Mouse (Mus musculus): ENCODE data around the gene Oit1. TPM values are rescaled to one million over a fixed set of nuclear protein-coding genes. Genes with fewer than 3 reads are reported as not detected.

Oit1 gene
- polyA plus RNA-seq, 1 experiment from 2014 or later, result not detected

DNA sequence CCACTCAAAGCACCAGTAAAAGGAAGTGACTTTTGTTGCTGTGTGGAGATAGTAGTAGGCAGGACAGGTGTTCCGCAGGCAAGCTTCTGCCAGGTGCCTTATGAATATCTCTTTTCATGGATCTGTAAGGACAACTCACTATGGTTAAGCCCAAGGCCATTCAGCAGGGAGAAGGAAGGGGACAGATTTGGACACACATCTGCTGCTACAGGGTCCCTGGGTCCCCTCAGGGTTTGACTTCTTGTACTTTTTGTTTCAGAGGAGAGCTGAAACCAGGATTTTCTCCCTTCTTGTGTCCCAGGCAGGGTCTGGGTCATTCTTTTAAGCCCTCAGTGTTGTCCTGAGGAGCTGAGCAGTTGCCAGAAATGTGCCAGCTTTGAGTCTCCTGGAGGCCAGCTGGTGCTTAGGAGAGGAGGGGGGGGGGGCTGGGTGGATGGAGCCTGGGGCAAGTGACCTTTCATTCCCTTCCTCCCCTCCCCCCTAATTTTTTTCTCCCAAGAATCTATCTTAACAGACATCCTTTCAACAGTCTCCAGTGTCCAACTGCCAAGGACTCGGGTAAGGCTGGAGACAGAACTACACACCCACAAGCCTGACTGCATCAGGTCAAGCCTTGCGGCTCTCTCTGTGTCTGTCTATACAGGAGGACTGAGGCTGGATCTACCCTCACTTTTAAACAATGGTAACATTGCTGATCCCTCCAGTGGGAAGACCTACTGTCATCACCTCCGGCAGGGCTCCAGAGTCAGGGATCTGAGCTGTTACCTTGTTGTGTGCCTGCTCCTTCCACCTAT is 10.6 kb downstream of the Oit1 start:
- Histone ChIP-seq H3K4me2 (no peak overlapping the region), H3K27ac (replicated peaks) (no peak overlapping the region), H3K27me3 (no peaks in the 10 kb centered on the region), H3K36me3 (replicated peaks) (no peaks in the 10 kb centered on the region), H3K4me3 (replicated peaks) (no peak overlapping the region), H3K9ac (no peak overlapping the region), H3K9me3 (replicated peaks) (no peaks in the 10 kb centered on the region), H3K4me1 (replicated peaks) (no peaks in the 10 kb centered on the region)
- no peak for ATAC-seq (ENCODE audit: insufficient read depth)
- 58% methylated on average over 4 of the region's 4 CpGs for WGBS (ENCODE audit: insufficient replicate concordance)

DNA sequence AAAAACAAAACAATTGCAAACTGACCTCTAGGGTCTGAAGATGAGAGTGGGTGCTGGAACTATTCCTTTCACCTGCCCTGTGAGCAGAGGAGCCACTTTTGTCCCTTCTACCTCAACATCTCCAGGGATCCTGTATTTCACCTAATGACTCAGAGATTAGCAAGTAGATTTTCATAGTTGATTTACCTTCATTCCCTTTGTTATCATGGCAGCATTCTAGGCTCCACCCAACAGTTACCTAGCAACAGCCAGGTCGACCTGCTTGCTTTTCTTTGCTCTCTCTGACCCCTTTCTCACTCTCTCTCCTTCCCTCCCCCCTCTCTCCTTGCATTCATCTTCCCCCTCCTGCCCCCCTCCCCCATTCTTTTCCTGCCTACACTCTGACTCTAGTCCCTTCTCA is 11.4 kb downstream of the Oit1 start:
- no peak overlapping the region for H3K27ac ChIP-seq (replicated peaks)
- 3% methylated on average over 1 of the region's 1 CpGs for WGBS (ENCODE audit: insufficient replicate concordance)
- no peak for ATAC-seq (ENCODE audit: insufficient read depth)

DNA sequence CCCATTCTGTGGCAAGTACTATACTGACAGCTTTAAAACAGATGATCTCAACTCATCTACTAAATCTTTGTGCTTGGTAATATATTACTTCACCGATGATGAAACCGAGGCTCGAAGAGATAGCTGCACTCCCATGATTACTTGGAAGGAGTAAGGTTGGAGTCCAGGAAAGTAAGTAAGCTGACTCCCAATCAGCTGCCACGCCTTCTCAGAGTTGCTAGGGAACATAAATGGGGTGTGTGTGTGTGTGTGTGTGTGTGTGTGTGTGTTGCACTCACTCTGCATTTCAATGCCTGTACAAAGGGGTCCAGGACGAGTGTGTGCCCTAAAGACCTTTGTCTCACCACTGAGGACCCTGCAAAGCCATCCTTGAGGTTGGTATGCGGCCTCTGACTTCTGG is 12.7 kb downstream of the Oit1 start:
- H3K4me3 ChIP-seq (replicated peaks), result no peak overlapping the region
- H3K4me1 ChIP-seq (replicated peaks), result no peaks in the 10 kb centered on the region
- H3K9me3 ChIP-seq (replicated peaks), result no peaks in the 10 kb centered on the region
- H3K27ac ChIP-seq (replicated peaks), result no peak overlapping the region
- no peaks in the 10 kb centered on the region for H3K27me3 ChIP-seq
- no peaks in the 10 kb centered on the region for H3K36me3 ChIP-seq (replicated peaks)
- no peak overlapping the region for H3K4me2 ChIP-seq
- 56% methylated on average over 6 of the region's 6 CpGs for WGBS (ENCODE audit: insufficient replicate concordance)
- H3K9ac ChIP-seq, result no peak overlapping the region
- ATAC-seq (ENCODE audit: insufficient read depth), result no peak

More for the DNA sequence above, 11.4 kb downstream of the Oit1 start:
- Histone ChIP-seq H3K4me1 (replicated peaks) (no peaks in the 10 kb centered on the region), H3K4me2 (no peak overlapping the region), H3K27me3 (no peaks in the 10 kb centered on the region), H3K9me3 (replicated peaks) (no peaks in the 10 kb centered on the region), H3K9ac (no peak overlapping the region), H3K36me3 (replicated peaks) (no peaks in the 10 kb centered on the region), H3K4me3 (replicated peaks) (no peak overlapping the region)

- no peak for ATAC-seq (ENCODE audit: insufficient read depth)
- no peaks in the 10 kb centered on the region for H3K4me1 ChIP-seq (replicated peaks)
- WGBS (ENCODE audit: insufficient replicate concordance), result 26% methylated on average over 9 of the region's 9 CpGs
- no peak overlapping the region for H3K9ac ChIP-seq
- H3K27me3 ChIP-seq, result no peaks in the 10 kb centered on the region
- no peaks in the 10 kb centered on the region for H3K9me3 ChIP-seq (replicated peaks)
- H3K4me3 ChIP-seq (replicated peaks), result no peak overlapping the region
- no peak overlapping the region for H3K27ac ChIP-seq (replicated peaks)
- H3K36me3 ChIP-seq (replicated peaks), result no peaks in the 10 kb centered on the region
- H3K4me2 ChIP-seq, result no peak overlapping the region
Measured at GRCm38 (mm10) chr14:8356836-8357235, 21.7 kb downstream of the Oit1 start.

GRCm38 (mm10) chr14:8355999-8356501 is 22.5 kb downstream of the Oit1 start:
- peak; percentile 37; the same call in 1 of the 2 replicates for ATAC-seq (ENCODE audit: insufficient read depth)
- Histone ChIP-seq H3K4me2 (no peak overlapping the region), H3K4me3 (replicated peaks) (no peak overlapping the region), H3K27me3 (no peaks in the 10 kb centered on the region), H3K36me3 (replicated peaks) (no peaks in the 10 kb centered on the region), H3K9ac (no peak overlapping the region), H3K4me1 (replicated peaks) (no peaks in the 10 kb centered on the region), H3K27ac (replicated peaks) (no peak overlapping the region), H3K9me3 (replicated peaks) (no peaks in the 10 kb centered on the region)
- WGBS (ENCODE audit: insufficient replicate concordance), result 31% methylated on average over 6 of the region's 6 CpGs

- no peaks in the 10 kb centered on the region for H3K27me3 ChIP-seq
- no peak for ATAC-seq (ENCODE audit: insufficient read depth)
- H3K4me2 ChIP-seq, result no peak overlapping the region
- H3K9ac ChIP-seq, result no peak overlapping the region
- WGBS (ENCODE audit: insufficient replicate concordance), result 44% methylated on average over 9 of the region's 9 CpGs
- no peak overlapping the region for H3K27ac ChIP-seq (replicated peaks)
- no peak overlapping the region for H3K4me3 ChIP-seq (replicated peaks)
- H3K9me3 ChIP-seq (replicated peaks), result no peaks in the 10 kb centered on the region
- H3K36me3 ChIP-seq (replicated peaks), result no peaks in the 10 kb centered on the region
- no peaks in the 10 kb centered on the region for H3K4me1 ChIP-seq (replicated peaks)
Measured at GRCm38 (mm10) chr14:8348927-8349326, 29.6 kb downstream of the Oit1 start.

DNA sequence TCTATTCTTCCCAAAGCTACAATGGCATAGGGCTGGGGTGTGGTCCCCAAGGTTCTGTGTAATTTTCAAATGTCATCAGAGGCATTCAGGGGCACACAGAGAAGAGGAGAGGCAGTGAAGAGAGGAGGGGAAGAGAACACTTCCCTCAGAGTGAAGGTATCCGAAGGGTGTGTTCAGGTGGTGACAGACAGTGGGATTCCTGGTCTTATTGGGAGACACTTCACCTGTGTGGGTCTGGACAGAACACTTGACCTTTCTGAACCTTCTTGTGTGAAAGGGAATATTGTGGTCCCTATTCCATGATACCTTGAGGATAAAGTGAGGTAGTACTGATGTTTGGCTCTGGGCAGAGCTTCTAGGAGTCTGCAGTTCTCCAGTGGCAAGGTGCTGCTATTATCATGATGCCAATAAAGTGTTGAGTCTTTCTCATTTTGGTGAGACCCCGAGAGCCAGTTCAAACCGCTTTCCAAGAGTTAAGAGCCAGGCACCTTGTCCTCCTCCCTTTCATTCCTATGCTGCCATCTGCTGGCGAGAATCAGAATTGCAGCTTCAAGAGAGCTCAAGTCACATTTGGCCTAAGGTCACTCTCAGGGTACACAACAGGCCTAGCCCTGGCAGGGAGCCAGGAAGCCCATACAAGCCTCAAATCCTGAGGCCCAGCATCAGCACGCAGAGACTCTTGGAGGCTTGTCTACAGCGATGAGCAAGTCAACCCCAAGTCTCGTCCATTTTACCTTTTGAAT is 32.1 kb downstream of the Oit1 start:
- H3K4me1 ChIP-seq (replicated peaks), result no peaks in the 10 kb centered on the region
- H3K27me3 ChIP-seq, result no peaks in the 10 kb centered on the region
- no peak overlapping the region for H3K9ac ChIP-seq
- no peaks in the 10 kb centered on the region for H3K9me3 ChIP-seq (replicated peaks)
- H3K36me3 ChIP-seq (replicated peaks), result no peaks in the 10 kb centered on the region
- WGBS (ENCODE audit: insufficient replicate concordance), result 16% methylated on average over 7 of the region's 7 CpGs
- H3K27ac ChIP-seq (replicated peaks), result no peak overlapping the region
- H3K4me3 ChIP-seq (replicated peaks), result no peak overlapping the region
- no peak for ATAC-seq (ENCODE audit: insufficient read depth)
- no peak overlapping the region for H3K4me2 ChIP-seq

DNA sequence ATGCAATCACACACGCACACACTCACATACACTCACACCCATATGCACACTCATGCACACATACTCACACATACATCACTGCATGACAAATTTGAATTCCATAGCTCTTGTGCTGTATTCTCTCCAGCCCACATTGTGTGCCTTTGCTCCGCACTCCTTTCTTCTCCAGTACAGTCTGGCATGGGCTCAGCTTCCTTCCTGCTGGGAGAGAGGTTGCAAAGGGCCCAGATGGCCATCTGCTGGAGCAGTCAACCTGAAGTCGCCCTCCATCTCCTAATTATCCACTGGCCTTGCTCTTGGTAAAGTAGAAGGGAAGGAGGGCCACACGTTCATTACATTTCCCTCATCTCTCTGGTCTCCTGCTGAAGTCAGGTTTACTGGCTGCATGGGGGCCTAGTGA is 33.0 kb downstream of the Oit1 start:
- no peak for ATAC-seq (ENCODE audit: insufficient read depth)
- Histone ChIP-seq H3K27ac (replicated peaks) (no peak overlapping the region), H3K9me3 (replicated peaks) (no peaks in the 10 kb centered on the region), H3K27me3 (no peaks in the 10 kb centered on the region), H3K9ac (no peak overlapping the region), H3K4me3 (replicated peaks) (no peak overlapping the region), H3K4me1 (replicated peaks) (no peaks in the 10 kb centered on the region), H3K4me2 (no peak overlapping the region), H3K36me3 (replicated peaks) (no peaks in the 10 kb centered on the region)
- WGBS (ENCODE audit: insufficient replicate concordance), result 60% methylated on average over 4 of the region's 4 CpGs

DNA sequence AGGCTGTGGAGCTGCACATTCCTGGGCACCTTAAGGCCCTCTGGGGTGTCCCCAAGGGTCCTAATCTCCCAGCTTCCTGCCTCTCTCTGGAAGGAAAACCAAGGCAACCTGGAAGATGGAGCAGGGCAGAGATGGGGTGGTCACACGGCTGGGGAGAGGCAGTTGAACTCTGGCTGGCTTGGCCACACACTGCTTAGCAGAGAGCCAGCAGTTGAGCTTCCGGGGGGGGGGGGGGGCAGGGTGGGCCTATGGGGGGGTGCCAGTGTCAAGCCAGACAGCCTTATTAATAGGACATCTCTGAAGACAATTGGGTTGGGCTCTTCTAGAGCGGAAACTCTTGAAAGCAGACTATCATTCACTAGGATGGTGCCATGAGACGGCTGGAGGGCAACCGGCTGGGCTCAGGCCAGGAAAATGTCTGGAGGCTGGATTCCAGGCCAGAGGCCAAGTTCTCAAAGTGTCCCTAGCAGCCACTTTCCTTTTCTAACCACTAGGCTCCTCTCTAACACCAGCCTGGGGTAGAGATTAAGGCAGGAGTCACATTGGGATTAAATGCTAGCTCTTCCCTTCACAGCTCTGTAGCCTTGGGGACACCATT is 35.9 kb downstream of the Oit1 start:
- no peak for ATAC-seq (ENCODE audit: insufficient read depth)
- no peak overlapping the region for H3K9ac ChIP-seq
- 60% methylated on average over 5 of the region's 5 CpGs for WGBS (ENCODE audit: insufficient replicate concordance)

DNA sequence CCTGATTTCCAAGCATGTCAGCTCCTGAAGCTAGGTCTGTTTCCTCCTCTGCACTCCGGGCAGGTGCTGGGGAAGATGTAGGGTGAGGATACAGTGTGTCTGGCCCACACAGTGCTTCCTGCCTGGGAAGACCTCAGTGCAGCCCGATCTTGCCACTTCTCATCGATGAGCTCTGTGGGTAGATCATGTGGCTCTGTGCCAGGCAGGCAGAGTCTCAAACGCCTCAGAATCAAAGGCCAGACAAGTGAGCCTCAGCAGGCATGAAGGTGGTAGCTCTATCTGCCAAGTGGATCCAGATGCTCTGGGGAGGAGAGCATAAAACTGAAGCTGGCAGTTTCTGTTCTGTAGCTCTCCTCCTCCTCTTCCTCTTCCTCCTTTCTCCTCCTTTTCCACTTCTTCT is 38.3 kb downstream of the Oit1 start:
- Histone ChIP-seq H3K27ac (replicated peaks) (no peak overlapping the region), H3K36me3 (replicated peaks) (no peaks in the 10 kb centered on the region), H3K27me3 (no peaks in the 10 kb centered on the region), H3K4me3 (replicated peaks) (no peak overlapping the region), H3K4me2 (no peak overlapping the region), H3K9ac (no peak overlapping the region), H3K4me1 (replicated peaks) (no peaks in the 10 kb centered on the region), H3K9me3 (replicated peaks) (no peaks in the 10 kb centered on the region)
- 57% methylated on average over 4 of the region's 4 CpGs for WGBS (ENCODE audit: insufficient replicate concordance)
- ATAC-seq (ENCODE audit: insufficient read depth), result no peak

More for the DNA sequence above, 35.9 kb downstream of the Oit1 start:
- H3K4me3 ChIP-seq (replicated peaks), result no peak overlapping the region
- H3K4me2 ChIP-seq, result no peak overlapping the region
- no peaks in the 10 kb centered on the region for H3K36me3 ChIP-seq (replicated peaks)
- no peaks in the 10 kb centered on the region for H3K9me3 ChIP-seq (replicated peaks)
- no peaks in the 10 kb centered on the region for H3K4me1 ChIP-seq (replicated peaks)
- no peak overlapping the region for H3K27ac ChIP-seq (replicated peaks)
- no peaks in the 10 kb centered on the region for H3K27me3 ChIP-seq

- no peak overlapping the region for H3K4me3 ChIP-seq (replicated peaks)
- 71% methylated on average over 10 of the region's 10 CpGs for WGBS (ENCODE audit: insufficient replicate concordance)
- no peaks in the 10 kb centered on the region for H3K36me3 ChIP-seq (replicated peaks)
- H3K4me2 ChIP-seq, result no peak overlapping the region
- H3K4me1 ChIP-seq (replicated peaks), result no peaks in the 10 kb centered on the region
- no peak overlapping the region for H3K27ac ChIP-seq (replicated peaks)
- no peaks in the 10 kb centered on the region for H3K27me3 ChIP-seq
- no peak for ATAC-seq (ENCODE audit: insufficient read depth)
- no peaks in the 10 kb centered on the region for H3K9me3 ChIP-seq (replicated peaks)
- no peak overlapping the region for H3K9ac ChIP-seq
Measured at GRCm38 (mm10) chr14:8335947-8336346, 42.6 kb downstream of the Oit1 start.
